Mouse (Mus musculus): Measurements from ENCODE around the gene Psmc2.

GRCm38 (mm10) chr5:21744651-21745050 lies 40.4 kb upstream of the Psmc2 start:
- TF ChIP-seq CTCF (IDR thresholded peaks at IDR 0.05; ENCODE audit: control insufficient read depth, insufficient read depth, low read length) (no peak), POLR2A (IDR thresholded peaks at IDR 0.05; ENCODE audit: borderline replicate concordance, control insufficient read depth, low read depth, low read length) (no peak)
